Mouse (Mus musculus): Measurements from ENCODE around the gene Ttc4. TPM values are rescaled to one million over a fixed set of nuclear protein-coding genes. Genes with fewer than 3 reads are reported as not detected.

The Ttc4 gene
- polyA plus RNA-seq, 1 experiment from 2014 or later, result 55.6 TPM

DNA sequence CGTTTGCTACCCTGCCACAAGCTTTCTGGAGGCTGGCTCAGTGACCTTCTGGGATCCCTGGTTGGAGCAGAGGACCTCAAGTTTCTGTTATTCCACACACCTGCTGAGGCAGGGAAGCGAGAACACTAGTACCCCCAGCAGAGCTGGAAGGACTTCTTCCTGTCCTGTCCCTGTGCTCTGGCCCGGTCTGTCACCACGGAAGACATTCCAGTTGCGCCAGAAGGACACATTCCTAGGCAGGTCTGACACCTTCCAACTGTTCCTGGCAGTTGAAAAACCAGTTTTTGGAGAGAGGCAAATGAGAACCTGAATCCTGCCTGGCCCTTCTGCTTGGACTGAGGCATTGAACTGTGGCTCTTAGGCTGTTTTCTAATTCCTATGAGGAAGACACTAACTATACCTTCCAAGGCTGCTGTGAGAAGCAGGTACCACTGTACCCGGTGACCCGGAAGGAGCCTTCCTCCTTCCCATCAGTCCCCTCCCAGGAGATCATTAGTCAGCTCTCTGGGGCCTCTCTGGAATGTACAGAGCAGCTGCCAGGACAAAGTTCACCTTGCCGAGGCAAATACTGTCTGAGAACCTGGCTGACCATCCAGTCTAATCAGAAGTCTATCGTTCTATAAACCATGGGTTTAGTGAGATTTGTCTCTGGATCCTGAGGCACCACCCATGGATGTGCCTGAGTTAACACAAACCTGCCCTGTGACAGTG is 49.9 kb downstream of the Ttc4 start:
- ATAC-seq (ENCODE audit: insufficient number of reproducible peaks, low FRiP score), result no peak
- 0 out of 2 replicates have a peak, but pooled peaks cover 2% of the 10 kb centered on the region for H3K4me1 ChIP-seq (replicated peaks)
- H3K9me3 ChIP-seq (replicated peaks), result no peaks in the 10 kb centered on the region
- no peak overlapping the region for H3K4me3 ChIP-seq
- 29% methylated on average over 9 of the region's 9 CpGs for WGBS
- peaks cover 78% of the 10 kb centered on the region for H3K27me3 ChIP-seq (replicated peaks)
- no peak overlapping the region for H3K9ac ChIP-seq
- no peaks in the 10 kb centered on the region for H3K36me3 ChIP-seq
- no peak overlapping the region for H3K27ac ChIP-seq (ENCODE audit: poor library complexity, severe bottlenecking)
- no peak overlapping the region for H3K4me2 ChIP-seq

DNA sequence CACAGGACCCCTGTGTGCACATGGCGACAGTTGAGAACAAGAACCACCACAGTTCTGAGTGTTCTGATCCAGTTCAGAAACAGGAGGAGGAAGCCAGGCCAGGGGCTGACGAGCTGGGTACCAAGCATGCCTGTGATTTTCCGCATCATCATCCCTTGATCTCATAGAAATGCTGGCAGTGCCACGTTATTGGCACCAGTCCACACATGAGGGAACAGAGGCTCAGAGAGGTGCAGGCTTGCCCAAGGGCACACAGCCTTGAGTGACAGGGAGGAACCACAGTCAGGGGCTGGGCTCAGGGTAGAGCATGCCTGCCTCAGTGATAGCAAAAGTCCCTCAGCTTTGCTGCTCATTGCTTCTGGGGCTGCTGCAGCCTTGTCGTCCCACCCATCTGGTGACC is 50.9 kb downstream of the Ttc4 start:
- no peaks in the 10 kb centered on the region for H3K4me1 ChIP-seq (replicated peaks)
- H3K4me2 ChIP-seq, result no peak overlapping the region
- H3K9ac ChIP-seq, result no peak overlapping the region
- H3K27me3 ChIP-seq (replicated peaks), result peaks cover 81% of the 10 kb centered on the region
- no peaks in the 10 kb centered on the region for H3K9me3 ChIP-seq (replicated peaks)
- no peak overlapping the region for H3K4me3 ChIP-seq
- ATAC-seq (ENCODE audit: insufficient number of reproducible peaks, low FRiP score), result no peak
- H3K36me3 ChIP-seq, result no peaks in the 10 kb centered on the region
- WGBS, result 74% methylated on average over 5 of the region's 5 CpGs
- H3K27ac ChIP-seq (ENCODE audit: poor library complexity, severe bottlenecking), result no peak overlapping the region

DNA sequence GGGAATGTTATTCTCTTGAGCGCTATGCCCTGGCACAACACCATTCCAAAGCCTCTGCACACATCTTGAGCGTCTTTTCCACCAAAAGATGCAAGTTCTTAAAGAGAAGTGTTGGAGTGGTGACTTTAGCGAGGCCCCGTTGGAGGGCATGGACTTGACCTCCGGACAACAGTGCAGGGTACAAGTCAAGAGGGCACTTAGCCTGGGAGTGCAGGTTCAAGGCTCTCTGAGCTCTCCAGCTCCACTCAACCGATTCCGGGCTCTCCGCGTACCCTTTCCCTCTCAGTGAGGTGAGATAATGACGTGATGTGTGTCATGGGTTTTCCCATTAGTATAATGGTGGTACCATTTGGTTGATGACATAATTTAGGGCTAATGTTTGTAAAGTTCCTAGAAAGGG is 54.5 kb downstream of the Ttc4 start:
- H3K9me3 ChIP-seq (replicated peaks), result no peaks in the 10 kb centered on the region
- H3K4me3 ChIP-seq, result no peak overlapping the region
- H3K36me3 ChIP-seq, result no peaks in the 10 kb centered on the region
- no peaks in the 10 kb centered on the region for H3K4me1 ChIP-seq (replicated peaks)
- H3K4me2 ChIP-seq, result no peak overlapping the region
- H3K27me3 ChIP-seq (replicated peaks), result peaks cover 89% of the 10 kb centered on the region
- 81% methylated on average over 10 of the region's 10 CpGs for WGBS
- H3K9ac ChIP-seq, result no peak overlapping the region
- no peak for ATAC-seq (ENCODE audit: insufficient number of reproducible peaks, low FRiP score)
- H3K27ac ChIP-seq (ENCODE audit: poor library complexity, severe bottlenecking), result no peak overlapping the region

DNA sequence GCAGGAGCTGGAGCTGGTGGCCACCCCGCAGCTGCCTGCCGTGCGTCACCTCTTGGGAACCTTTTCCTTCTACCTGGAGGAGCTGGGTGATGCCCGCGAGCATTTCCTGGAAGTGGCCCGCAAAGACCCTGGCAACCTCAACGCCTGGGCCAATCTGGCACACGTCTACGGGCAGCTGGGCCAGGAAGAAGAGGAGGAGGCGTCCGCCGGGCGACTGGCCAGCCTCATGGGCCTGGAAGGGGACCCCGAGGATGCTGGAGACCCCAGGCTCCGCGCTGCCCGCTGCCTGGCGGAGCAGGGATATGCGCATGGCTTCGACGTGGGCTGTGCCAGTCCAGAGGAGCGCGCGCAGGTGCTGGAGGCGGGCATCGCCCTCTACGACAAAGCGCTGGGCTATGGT is 56.0 kb downstream of the Ttc4 start:
- WGBS, result 28% methylated on average over 28 of the region's 28 CpGs
- Histone ChIP-seq H3K27ac (ENCODE audit: poor library complexity, severe bottlenecking) (no peak overlapping the region), H3K4me3 (no peak overlapping the region), H3K4me1 (replicated peaks) (0 out of 2 replicates have a peak, but pooled peaks cover under 1% of the 10 kb centered on the region), H3K9ac (no peak overlapping the region), H3K4me2 (no peak overlapping the region), H3K36me3 (no peaks in the 10 kb centered on the region), H3K9me3 (replicated peaks) (no peaks in the 10 kb centered on the region), H3K27me3 (replicated peaks) (peaks cover 83% of the 10 kb centered on the region)
- ATAC-seq (ENCODE audit: insufficient number of reproducible peaks, low FRiP score), result no peak

DNA sequence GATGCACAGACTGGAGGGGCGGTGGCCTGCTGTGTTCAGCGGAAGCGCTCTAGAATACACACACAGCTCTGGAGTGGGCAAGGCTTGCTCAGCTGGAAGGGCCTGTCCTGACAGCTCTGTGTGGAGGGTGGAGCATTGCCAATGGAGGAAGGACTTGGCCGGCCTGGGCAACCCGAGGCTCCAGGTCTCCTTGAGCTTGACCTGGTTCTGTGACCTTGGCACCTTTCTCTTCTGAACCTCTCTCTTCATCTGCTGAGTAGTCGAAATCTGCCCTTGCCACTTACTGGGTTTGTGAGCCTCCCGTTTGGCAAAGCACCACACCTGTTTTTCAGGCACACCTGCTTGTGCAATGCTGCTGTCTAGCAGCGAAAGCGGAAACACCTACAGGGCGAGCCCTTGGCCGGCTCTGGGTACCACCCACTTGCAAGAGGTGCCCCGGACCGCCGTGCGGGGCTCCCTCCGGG is 56.7 kb downstream of the Ttc4 start, which contains the start of gene Ttc22:
Ttc22 (plus strand) TSS at position 403 of the 464 bp plus-strand sequence.
- no peak within 1 kb of the TSS for H3K27ac ChIP-seq (ENCODE audit: poor library complexity, severe bottlenecking)
- peaks cover 7% of the 10 kb centered on the region for H3K4me1 ChIP-seq (replicated peaks)
- ATAC-seq (ENCODE audit: insufficient number of reproducible peaks, low FRiP score), result no peak
- H3K4me3 ChIP-seq, result no peak within 1 kb of the TSS
- WGBS, result 20% methylated on average over 16 of the region's 16 CpGs
- H3K36me3 ChIP-seq, result no peaks in the 10 kb centered on the region
- no peaks in the 10 kb centered on the region for H3K9me3 ChIP-seq (replicated peaks)
- H3K4me2 ChIP-seq, result no peak within 1 kb of the TSS
- peaks cover 83% of the 10 kb centered on the region for H3K27me3 ChIP-seq (replicated peaks)
- H3K9ac ChIP-seq, result no peak within 1 kb of the TSS

DNA sequence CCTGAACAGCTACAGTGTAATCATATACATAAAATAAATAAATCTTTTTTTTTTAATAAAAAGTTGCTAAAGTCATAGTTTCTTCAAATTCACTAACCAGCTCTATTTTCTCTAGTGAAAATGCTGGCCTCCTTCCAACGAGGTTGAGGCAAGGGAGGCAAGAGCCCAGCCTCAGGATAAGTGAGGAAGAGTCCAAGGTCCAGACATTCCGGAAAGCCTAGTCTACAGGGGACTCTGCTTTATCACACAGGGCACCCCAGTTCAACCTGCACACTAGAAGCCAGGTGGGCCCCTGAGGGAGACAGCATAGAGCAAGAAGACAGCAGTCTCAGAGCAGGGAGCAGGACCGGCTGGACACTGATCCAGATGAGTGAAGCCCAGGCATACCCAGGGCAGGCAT is 57.3 kb downstream of the Ttc4 start:
- peaks cover 11% of the 10 kb centered on the region for H3K4me1 ChIP-seq (replicated peaks)
- no peak for ATAC-seq (ENCODE audit: insufficient number of reproducible peaks, low FRiP score)
- no peak overlapping the region for H3K4me3 ChIP-seq
- no peak overlapping the region for H3K4me2 ChIP-seq
- peaks cover 80% of the 10 kb centered on the region for H3K27me3 ChIP-seq (replicated peaks)
- H3K9ac ChIP-seq, result no peak overlapping the region
- H3K9me3 ChIP-seq (replicated peaks), result no peaks in the 10 kb centered on the region
- no peak overlapping the region for H3K27ac ChIP-seq (ENCODE audit: poor library complexity, severe bottlenecking)
- WGBS, result 60% methylated on average over 3 of the region's 3 CpGs
- no peaks in the 10 kb centered on the region for H3K36me3 ChIP-seq

DNA sequence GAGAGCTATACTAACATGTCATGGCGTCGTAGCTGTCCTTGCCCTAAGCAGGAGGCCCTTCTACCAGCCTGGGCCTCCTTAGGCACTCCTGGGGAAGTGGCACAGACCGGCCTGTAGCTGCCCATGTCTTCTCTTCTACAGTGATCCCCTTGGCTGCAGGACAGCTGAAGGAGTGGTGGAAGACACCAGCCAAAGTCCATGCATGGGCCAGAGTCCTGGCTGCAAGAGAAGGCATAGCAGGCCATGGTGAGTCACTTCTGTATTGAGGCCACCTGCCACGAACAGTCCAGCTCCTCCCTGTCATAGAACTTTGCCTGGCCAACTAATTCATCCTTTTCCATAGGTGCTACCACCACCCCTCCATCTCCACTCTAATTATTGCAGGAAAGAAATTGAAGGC is 59.8 kb downstream of the Ttc4 start:
- Histone ChIP-seq H3K4me3 (no peak overlapping the region), H3K36me3 (no peaks in the 10 kb centered on the region), H3K4me2 (no peak overlapping the region), H3K4me1 (replicated peaks) (peaks cover 11% of the 10 kb centered on the region), H3K27ac (ENCODE audit: poor library complexity, severe bottlenecking) (no peak overlapping the region), H3K9me3 (replicated peaks) (no peaks in the 10 kb centered on the region), H3K27me3 (replicated peaks) (peaks cover 72% of the 10 kb centered on the region), H3K9ac (no peak overlapping the region)
- WGBS, result 83% methylated on average over 4 of the region's 4 CpGs
- no peak for ATAC-seq (ENCODE audit: insufficient number of reproducible peaks, low FRiP score)

DNA sequence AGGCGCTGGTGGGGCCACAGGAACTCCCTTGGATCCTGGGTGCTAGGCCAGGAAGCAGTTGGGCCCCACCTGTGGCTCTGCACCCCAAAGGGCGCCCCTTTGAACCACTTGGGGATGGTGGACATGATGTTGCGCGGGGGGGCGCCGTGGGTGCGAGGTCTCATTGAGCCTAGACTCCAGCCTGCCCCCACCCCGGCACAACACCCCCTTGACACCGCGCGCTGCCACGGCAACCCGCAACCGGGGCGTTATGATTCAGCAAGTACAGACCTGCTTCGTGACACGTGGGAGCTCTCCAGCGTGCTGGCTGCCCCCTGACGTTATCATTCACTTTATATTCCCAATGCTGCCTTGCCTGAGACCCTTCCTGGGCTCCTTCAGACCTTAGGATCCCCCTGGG is 61.7 kb downstream of the Ttc4 start, which contains the start of gene Lexm:
Lexm (minus strand) TSS at position 186 of the 400 bp plus-strand sequence.
- H3K9ac ChIP-seq, result no peak within 1 kb of the TSS
- no peak within 1 kb of the TSS for H3K27ac ChIP-seq (ENCODE audit: poor library complexity, severe bottlenecking)
- H3K4me1 ChIP-seq (replicated peaks), result peaks cover 11% of the 10 kb centered on the region
- no peaks in the 10 kb centered on the region for H3K36me3 ChIP-seq
- no peak within 1 kb of the TSS for H3K4me3 ChIP-seq
- no peaks in the 10 kb centered on the region for H3K9me3 ChIP-seq (replicated peaks)
- under 1% methylated on average over 19 of the region's 19 CpGs for WGBS
- peak; percentile 55 for ATAC-seq (ENCODE audit: insufficient number of reproducible peaks, low FRiP score)
- H3K27me3 ChIP-seq (replicated peaks), result peaks cover 56% of the 10 kb centered on the region
- peak within 1 kb of the TSS; percentile 58 for H3K4me2 ChIP-seq

DNA sequence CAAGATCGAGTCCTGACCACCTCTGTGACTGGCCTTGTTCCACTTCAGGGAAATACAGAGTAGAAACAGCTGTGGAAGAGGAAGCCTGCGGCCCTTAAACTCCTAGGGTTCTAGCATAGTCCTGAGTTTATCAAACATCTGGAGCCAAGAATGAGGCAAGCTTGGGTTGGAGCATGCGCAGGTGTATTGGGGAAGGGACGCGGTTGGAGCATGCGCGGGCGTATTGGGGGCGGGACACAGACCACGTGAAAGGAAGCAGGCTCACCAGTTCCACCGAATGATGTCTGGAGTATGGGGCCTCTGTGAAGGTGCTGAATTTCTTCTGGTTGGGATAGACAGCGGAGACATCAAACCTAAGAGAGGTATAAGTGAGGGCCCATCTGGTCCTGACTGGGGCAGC is 63.1 kb downstream of the Ttc4 start:
- H3K4me2 ChIP-seq, result no peak overlapping the region
- H3K9me3 ChIP-seq (replicated peaks), result no peaks in the 10 kb centered on the region
- no peak overlapping the region for H3K4me3 ChIP-seq
- H3K27me3 ChIP-seq (replicated peaks), result peaks cover 43% of the 10 kb centered on the region
- peaks cover 11% of the 10 kb centered on the region for H3K4me1 ChIP-seq (replicated peaks)
- no peak for ATAC-seq (ENCODE audit: insufficient number of reproducible peaks, low FRiP score)
- no peak overlapping the region; the same call in 1 of the 2 replicates for H3K27ac ChIP-seq (ENCODE audit: poor library complexity, severe bottlenecking)
- no peak overlapping the region for H3K9ac ChIP-seq
- no peaks in the 10 kb centered on the region for H3K36me3 ChIP-seq
- WGBS, result 74% methylated on average over 12 of the region's 12 CpGs

DNA sequence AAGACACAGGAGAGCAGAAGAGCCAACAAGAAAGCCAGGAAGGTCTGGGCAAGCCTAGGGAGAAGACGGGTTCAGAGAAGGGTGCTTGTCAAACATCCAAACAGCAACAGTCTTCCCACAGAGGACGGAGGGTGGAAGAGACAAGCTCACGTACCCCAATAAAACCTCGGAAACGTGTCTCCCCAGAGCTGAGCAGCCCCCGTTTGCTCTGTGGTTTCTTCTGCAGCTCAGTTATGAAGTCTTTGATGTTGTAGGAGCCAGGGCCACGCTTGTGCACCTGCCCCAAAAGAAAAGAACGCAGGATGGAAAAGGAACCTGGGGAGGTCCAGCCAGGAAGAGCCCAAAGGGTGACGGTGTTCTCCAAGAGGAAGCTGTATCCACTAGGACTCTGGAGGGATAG is 63.9 kb downstream of the Ttc4 start:
- WGBS, result 75% methylated on average over 9 of the region's 9 CpGs
- Histone ChIP-seq H3K9ac (no peak overlapping the region), H3K4me2 (no peak overlapping the region), H3K27me3 (replicated peaks) (peaks cover 41% of the 10 kb centered on the region), H3K9me3 (replicated peaks) (no peaks in the 10 kb centered on the region), H3K4me1 (replicated peaks) (peaks cover 11% of the 10 kb centered on the region), H3K27ac (ENCODE audit: poor library complexity, severe bottlenecking) (no peak overlapping the region), H3K4me3 (no peak overlapping the region), H3K36me3 (no peaks in the 10 kb centered on the region)
- no peak for ATAC-seq (ENCODE audit: insufficient number of reproducible peaks, low FRiP score)

DNA sequence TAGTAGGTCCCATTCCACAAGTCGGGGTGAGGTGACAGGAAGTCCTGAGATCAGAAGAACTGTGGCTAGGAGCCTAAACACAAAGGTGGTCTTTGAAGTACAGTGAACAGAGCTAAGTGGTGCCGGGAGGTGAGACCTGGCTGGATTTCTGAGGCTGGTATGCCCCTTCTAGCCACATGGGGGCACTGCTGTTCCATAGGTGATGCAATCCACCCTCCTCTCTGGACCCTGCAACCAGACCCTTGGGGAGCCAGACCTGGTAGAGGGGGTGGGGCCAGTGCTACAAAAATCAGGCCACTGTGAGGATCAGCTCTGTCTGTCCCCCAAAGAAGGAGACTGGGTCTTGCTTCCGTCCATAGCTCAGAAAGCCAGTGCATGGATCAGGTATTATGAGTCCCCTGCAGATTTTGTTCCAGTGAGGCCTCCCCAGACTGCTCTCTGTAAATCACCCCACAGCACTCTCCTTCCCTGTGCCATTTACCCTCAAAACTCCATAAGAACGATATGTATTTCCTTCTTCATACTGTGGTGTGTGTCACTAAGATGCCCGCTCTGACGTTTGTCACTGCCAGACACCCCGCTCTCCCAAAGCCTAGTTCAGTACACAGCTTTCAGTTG is 64.5 kb downstream of the Ttc4 start:
- H3K9me3 ChIP-seq (replicated peaks), result 0 out of 2 replicates have a peak, but pooled peaks cover 2% of the 10 kb centered on the region
- peaks cover 37% of the 10 kb centered on the region for H3K27me3 ChIP-seq (replicated peaks)
- H3K27ac ChIP-seq (ENCODE audit: poor library complexity, severe bottlenecking), result peak overlapping the region; percentile 69
- ATAC-seq (ENCODE audit: insufficient number of reproducible peaks, low FRiP score), result peak; percentile 64
- WGBS, result 41% methylated on average over 7 of the region's 7 CpGs
- no peak overlapping the region for H3K9ac ChIP-seq
- H3K4me2 ChIP-seq, result 0 out of 2 replicates have a peak overlapping the region, but pooled peaks have one; percentile 3
- H3K36me3 ChIP-seq, result no peaks in the 10 kb centered on the region
- no peak overlapping the region for H3K4me3 ChIP-seq
- H3K4me1 ChIP-seq (replicated peaks), result peaks cover 11% of the 10 kb centered on the region

Measured in heart, embryonic 12.5 days (tissue).